ENCODE assay signal across 26 mouse cellular contexts in genomic region chr1:72316409-72316808, GRCm38 (mm10). TPM values are rescaled to one million over a fixed set of nuclear protein-coding genes. Genes with fewer than 3 reads are reported as not detected.
DNase-seq lines count a peak whose midpoint lies in the region; ATAC-seq and TF ChIP-seq lines count a peak whose summit lies in the region.
"Had no signal": no experiment of that assay in that cellular context is flagged by ENCODE, and none has a peak within 500 bp of the region (broad histone marks: within the 10 kb centered on the region; RNA-seq: fewer than 3 reads in every experiment).

No protein-coding gene starts in this region.

- peak; percentile 47 for DNase-seq in lung, embryonic 14.5 days
- DNase-seq in lung, postnatal 14 days, result no peak
- peak; percentile 3 for DNase-seq in midbrain, embryonic 14.5 days
- peak; percentile 31 for DNase-seq in brain, embryonic 14.5 days (ENCODE audit: low read depth)
- DNase-seq in thymus, postnatal 36 days, result no peak
- DNase-seq: adrenal gland, postnatal 25 days; B cell, adult 2 months; cerebellum, adult 8-10 months; cerebellum, postnatal 25 days; forebrain, postnatal 0 days; heart, postnatal 14 days; kidney, adult 9 months; kidney, postnatal 25 days; right cerebral cortex, postnatal 25 days; thymus, postnatal 14 days had no signal

- TF ChIP-seq POLR2A in brain, embryonic 14.5 days (IDR thresholded peaks at IDR 0.05; ENCODE audit: borderline replicate concordance, extremely low read depth, insufficient read depth, insufficient read length, poor library complexity, severe bottlenecking), result no peak

- WGBS in lung, embryonic 14.5 days, result 52% methylated on average over 8 of the region's 8 CpGs
- 69% methylated on average over 8 of the region's 8 CpGs for WGBS in midbrain, embryonic 14.5 days
- WGBS in midbrain, embryonic 13.5 days, result 68% methylated on average over 8 of the region's 8 CpGs
- 57% methylated on average over 8 of the region's 8 CpGs for WGBS in midbrain, embryonic 16.5 days

- H3K4me2 ChIP-seq in lung, embryonic 14.5 days, result no peak overlapping the region
- no peak overlapping the region for H3K4me2 ChIP-seq in midbrain, embryonic 14.5 days (ENCODE audit: low read length)
- no peak overlapping the region for H3K4me2 ChIP-seq in midbrain, embryonic 13.5 days (replicated peaks)
- H3K4me2 ChIP-seq in midbrain, embryonic 16.5 days (ENCODE audit: low read length), result no peak overlapping the region
- H3K4me2 ChIP-seq: embryonic facial prominence, embryonic 15.5 days; forebrain, embryonic 12.5 days; limb, embryonic 13.5 days; liver, embryonic 11.5 days; stomach, embryonic 15.5 days had no signal

- H3K27ac ChIP-seq in lung, embryonic 14.5 days (ENCODE audit: low read depth), result no peak overlapping the region
- H3K27ac ChIP-seq in midbrain, embryonic 14.5 days (replicated peaks; ENCODE audit: low read depth, low read length), result no peak overlapping the region
- no peak overlapping the region for H3K27ac ChIP-seq in midbrain, embryonic 13.5 days
- no peak overlapping the region for H3K27ac ChIP-seq in midbrain, embryonic 16.5 days (ENCODE audit: low read length)
- H3K27ac ChIP-seq: embryonic facial prominence, embryonic 10.5 days; embryonic facial prominence, embryonic 15.5 days; forebrain, embryonic 12.5 days; hindbrain, embryonic 10.5 days; limb, embryonic 13.5 days; macrophage; stomach, embryonic 15.5 days had no signal

- no peaks in the 10 kb centered on the region for H3K9me3 ChIP-seq in lung, embryonic 14.5 days (ENCODE audit: low read depth, low read length)
- H3K9me3 ChIP-seq in midbrain, embryonic 14.5 days (ENCODE audit: control insufficient read depth, low read length), result no peaks in the 10 kb centered on the region
- H3K9me3 ChIP-seq in midbrain, embryonic 13.5 days, result no peaks in the 10 kb centered on the region
- H3K9me3 ChIP-seq in midbrain, embryonic 16.5 days (replicated peaks; ENCODE audit: control insufficient read depth, low read length, poor library complexity, severe bottlenecking), result no peaks in the 10 kb centered on the region
- H3K9me3 ChIP-seq: embryonic facial prominence, embryonic 10.5 days; embryonic facial prominence, embryonic 15.5 days; forebrain, embryonic 12.5 days; hindbrain, embryonic 10.5 days; limb, embryonic 13.5 days; stomach, embryonic 15.5 days had no signal

- peak; percentile 26; the same call in 1 of the 2 replicates for TF ChIP-seq CTCF in lung, embryonic 14.5 days (IDR thresholded peaks at IDR 0.05; ENCODE audit: low read depth)
- no peak for TF ChIP-seq CTCF in brain, embryonic 14.5 days (IDR thresholded peaks at IDR 0.05; ENCODE audit: borderline replicate concordance, extremely low read depth, insufficient read depth, insufficient read length)

- H3K9ac ChIP-seq in lung, embryonic 14.5 days, result no peak overlapping the region
- no peak overlapping the region for H3K9ac ChIP-seq in midbrain, embryonic 14.5 days (replicated peaks; ENCODE audit: low read length)
- no peak overlapping the region for H3K9ac ChIP-seq in midbrain, embryonic 13.5 days (replicated peaks)
- H3K9ac ChIP-seq in midbrain, embryonic 16.5 days (ENCODE audit: low read depth, low read length), result no peak overlapping the region
- H3K9ac ChIP-seq: embryonic facial prominence, embryonic 15.5 days; forebrain, embryonic 12.5 days; forebrain, postnatal 0 days; limb, embryonic 13.5 days; stomach, embryonic 15.5 days had no signal

- no peaks in the 10 kb centered on the region for H3K4me1 ChIP-seq in lung, embryonic 14.5 days (ENCODE audit: insufficient read depth)
- no peaks in the 10 kb centered on the region for H3K4me1 ChIP-seq in midbrain, embryonic 14.5 days (ENCODE audit: control insufficient read depth, insufficient read depth, low read length)
- H3K4me1 ChIP-seq in midbrain, embryonic 13.5 days (replicated peaks), result no peaks in the 10 kb centered on the region
- H3K4me1 ChIP-seq in midbrain, embryonic 16.5 days (ENCODE audit: control insufficient read depth, insufficient read depth, low read length), result no peaks in the 10 kb centered on the region
- H3K4me1 ChIP-seq: embryonic facial prominence, embryonic 10.5 days; embryonic facial prominence, embryonic 15.5 days; forebrain, embryonic 12.5 days; hindbrain, embryonic 10.5 days; limb, embryonic 13.5 days; stomach, embryonic 15.5 days had no signal

- H3K36me3 ChIP-seq in lung, embryonic 14.5 days (ENCODE audit: insufficient read depth), result peaks cover 36% of the 10 kb centered on the region
- peaks cover 32% of the 10 kb centered on the region for H3K36me3 ChIP-seq in midbrain, embryonic 14.5 days (ENCODE audit: control insufficient read depth, insufficient read depth, low read length)
- peaks cover 46% of the 10 kb centered on the region for H3K36me3 ChIP-seq in midbrain, embryonic 13.5 days
- peaks cover 7% of the 10 kb centered on the region; the same call in 1 of the 2 replicates for H3K36me3 ChIP-seq in midbrain, embryonic 16.5 days (ENCODE audit: control insufficient read depth, insufficient read depth, low read length)

- H3K4me3 ChIP-seq in lung, embryonic 14.5 days (ENCODE audit: low read depth, low read length), result no peak overlapping the region
- H3K4me3 ChIP-seq in midbrain, embryonic 14.5 days (replicated peaks; ENCODE audit: low read depth, low read length), result no peak overlapping the region
- H3K4me3 ChIP-seq in midbrain, embryonic 13.5 days (replicated peaks), result no peak overlapping the region
- H3K4me3 ChIP-seq in midbrain, embryonic 16.5 days (ENCODE audit: low read depth, low read length), result no peak overlapping the region
- H3K4me3 ChIP-seq: embryonic facial prominence, embryonic 10.5 days; embryonic facial prominence, embryonic 15.5 days; forebrain, embryonic 12.5 days; hindbrain, embryonic 10.5 days; limb, embryonic 13.5 days; stomach, embryonic 15.5 days had no signal

- no peaks in the 10 kb centered on the region for H3K27me3 ChIP-seq in lung, embryonic 14.5 days (ENCODE audit: insufficient read depth, low read length)
- H3K27me3 ChIP-seq in midbrain, embryonic 14.5 days (ENCODE audit: control insufficient read depth, insufficient read depth, low read length), result no peaks in the 10 kb centered on the region
- H3K27me3 ChIP-seq in midbrain, embryonic 13.5 days, result no peaks in the 10 kb centered on the region
- no peaks in the 10 kb centered on the region for H3K27me3 ChIP-seq in midbrain, embryonic 16.5 days (ENCODE audit: control insufficient read depth, insufficient read depth, low read depth, low read length)
- H3K27me3 ChIP-seq: embryonic facial prominence, embryonic 15.5 days; forebrain, embryonic 12.5 days; limb, embryonic 13.5 days; stomach, embryonic 15.5 days had no signal

- ATAC-seq in lung, embryonic 14.5 days (ENCODE audit: insufficient read depth), result peak; percentile 49; the same call in 1 of the 2 replicates
- no peak; the same call in 1 of the 2 replicates for ATAC-seq in midbrain, embryonic 14.5 days (ENCODE audit: low FRiP score, low TSS enrichment)
- no peak for ATAC-seq in midbrain, embryonic 13.5 days
- ATAC-seq in midbrain, embryonic 16.5 days, result peak; percentile 36; the same call in 1 of the 2 replicates
- ATAC-seq: forebrain, postnatal 0 days; intestine, postnatal 0 days had no signal

RNA-seq across cellular contexts. Expression of gene Xrcc5, which starts 9.2 kb away (rescaled TPM):
- 36.2 and 36.8 TPM in 2 replicates for polyA plus RNA-seq in lung, embryonic 14.5 days (2014; fragmentation: Nextera tagmentation; extraction: Ambion mirVana)
- 12.8 and 21.9 TPM in 2 replicates for polyA plus RNA-seq in midbrain, embryonic 14.5 days (2014; fragmentation: Nextera tagmentation; extraction: Ambion mirVana)
- 28.7 and 29.1 TPM in 2 replicates for polyA plus RNA-seq in midbrain, embryonic 13.5 days (2015; fragmentation: Nextera tagmentation; extraction: Ambion mirVana)
- 11.0 and 11.4 TPM in 2 replicates for polyA plus RNA-seq in brain, embryonic 14.5 days (2012; rRNA removed)
- 12.9 and 14.7 TPM in 2 replicates for polyA plus RNA-seq in midbrain, embryonic 16.5 days (2015; fragmentation: Nextera tagmentation; extraction: Ambion mirVana)

RNA-seq across cellular contexts. Expression of gene Tmem169, which starts 32.2 kb away (rescaled TPM):
- polyA plus RNA-seq in lung, embryonic 14.5 days (2014; fragmentation: Nextera tagmentation; extraction: Ambion mirVana), result 1.1 and 2.3 TPM in 2 replicates
- polyA plus RNA-seq in midbrain, embryonic 14.5 days (2014; fragmentation: Nextera tagmentation; extraction: Ambion mirVana), result 33.9 and 36.0 TPM in 2 replicates
- polyA plus RNA-seq in midbrain, embryonic 13.5 days (2015; fragmentation: Nextera tagmentation; extraction: Ambion mirVana), result 36.1 and 39.7 TPM in 2 replicates
- 21.4 and 27.8 TPM in 2 replicates for polyA plus RNA-seq in brain, embryonic 14.5 days (2012; rRNA removed)
- polyA plus RNA-seq in midbrain, embryonic 16.5 days (2015; fragmentation: Nextera tagmentation; extraction: Ambion mirVana), result 40.8 and 42.5 TPM in 2 replicates
- polyA plus RNA-seq: macrophage had no signal

RNA-seq across cellular contexts. Expression of gene Pecr, which starts 32.3 kb away (rescaled TPM):
- polyA plus RNA-seq in lung, embryonic 14.5 days (2014; fragmentation: Nextera tagmentation; extraction: Ambion mirVana), result 22.7 and 25.6 TPM in 2 replicates
- 6.3 and 7.7 TPM in 2 replicates for polyA plus RNA-seq in midbrain, embryonic 14.5 days (2014; fragmentation: Nextera tagmentation; extraction: Ambion mirVana)
- 8.7 and 10.2 TPM in 2 replicates for polyA plus RNA-seq in midbrain, embryonic 13.5 days (2015; fragmentation: Nextera tagmentation; extraction: Ambion mirVana)
- 4.5 and 5.0 TPM in 2 replicates for polyA plus RNA-seq in brain, embryonic 14.5 days (2012; rRNA removed)
- polyA plus RNA-seq in midbrain, embryonic 16.5 days (2015; fragmentation: Nextera tagmentation; extraction: Ambion mirVana), result 5.9 and 8.3 TPM in 2 replicates

Comparison
In these comparisons a context has a peak if more than half of its experiments do, and no peak if none do; other contexts are left out.
1. ATAC-seq: peak in lung, embryonic 14.5 days (single experiment) and midbrain, embryonic 16.5 days (single experiment); none in midbrain, embryonic 14.5 days (single experiment) and midbrain, embryonic 13.5 days (single experiment).
2. DNase-seq: peak in lung, embryonic 14.5 days (single experiment), midbrain, embryonic 14.5 days (single experiment) and brain, embryonic 14.5 days (single experiment); none in lung, postnatal 14 days (single experiment) and thymus, postnatal 36 days (0 of 2).